Mouse (Mus musculus) bone marrow macrophage, adult 2 months (primary cell): ENCODE measurements around the gene Osbp2.

Experiments
- CTCF ChIP-seq: IDR thresholded peaks from 2 replicates; pipeline ENCODE4 v1.5.1; 2012; ENCODE audit warnings: low read depth, mild to moderate bottlenecking, low read length, moderate library complexity
- POLR2A ChIP-seq: IDR thresholded peaks from 2 replicates; pipeline ENCODE4 v1.6.1; 2012; ENCODE audit warnings: mild to moderate bottlenecking, low read depth, low read length, borderline replicate concordance

DNA sequence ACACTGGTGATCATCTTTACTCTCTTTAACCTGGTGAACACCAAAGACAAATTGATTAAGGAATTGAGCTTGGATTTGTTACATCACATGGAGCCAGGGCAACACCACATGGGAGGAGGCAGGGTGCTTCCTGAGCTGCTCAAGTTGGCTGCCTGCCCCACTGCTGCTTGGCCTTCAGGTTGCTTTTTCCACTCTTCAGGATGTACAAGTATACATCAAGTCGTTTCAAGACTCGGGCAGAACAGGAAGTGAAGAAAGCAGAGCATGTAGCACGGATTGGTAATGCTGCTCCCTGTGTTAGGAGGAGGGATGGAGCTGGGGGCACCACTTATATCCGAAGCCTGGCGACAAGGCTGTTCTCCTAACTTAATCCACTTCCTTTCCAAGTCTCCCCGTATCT lies 186.5 kb downstream of the Osbp2 start:
- no peak for TF ChIP-seq CTCF
- TF ChIP-seq POLR2A, result no peak
